Mouse (Mus musculus): Measurements from ENCODE around the gene Commd1. TPM values are rescaled to one million over a fixed set of nuclear protein-coding genes. Genes with fewer than 3 reads are reported as not detected.

The Commd1 gene
- polyA plus RNA-seq, 1 experiment from 2014 or later, result 217 TPM

- H3K4me3 ChIP-seq (ENCODE audit: low read depth, low read length), result peak overlapping the region; percentile 87
- H3K9me3 ChIP-seq (ENCODE audit: low read length), result no peaks in the 10 kb centered on the region
- DNase-seq (ENCODE audit: low spot score) (peak; percentile 58), ATAC-seq (peak; percentile 36)
- peak overlapping the region; percentile 87 for H3K4me2 ChIP-seq (replicated peaks; ENCODE audit: low read depth, low read length)
- TF ChIP-seq CTCF (IDR thresholded peaks at IDR 0.05), result peak; percentile 21; the same call in 1 of the 2 replicates
- TF ChIP-seq EP300 (IDR thresholded peaks at IDR 0.05), result no peak
- WGBS, result 3% methylated on average over 48 of the region's 50 CpGs
- H3K27ac ChIP-seq (ENCODE audit: low read length), result peak overlapping the region; percentile 98
- H3K36me3 ChIP-seq (ENCODE audit: insufficient read depth, low read length), result no peaks in the 10 kb centered on the region
- H3K27me3 ChIP-seq (replicated peaks; ENCODE audit: insufficient read depth, low read length), result no peaks in the 10 kb centered on the region
- 0 out of 2 replicates have a peak, but pooled peaks cover 6% of the 10 kb centered on the region for H3K4me1 ChIP-seq (ENCODE audit: insufficient read depth, low read depth, low read length)
- H3K9ac ChIP-seq (replicated peaks; ENCODE audit: low read depth), result peak overlapping the region; percentile 85
Measured at GRCm38 (mm10) chr11:22858441-22859300, 123.5 kb downstream of the Commd1 start.

GRCm38 (mm10) chr11:22857705-22858440 is 124.3 kb downstream of the Commd1 start:
- 15% methylated on average over 25 of the region's 25 CpGs for WGBS
- ATAC-seq, result no peak

GRCm38 (mm10) chr11:22857106-22857704 is 125.0 kb downstream of the Commd1 start:
- Histone ChIP-seq H3K4me1 (ENCODE audit: insufficient read depth, low read depth, low read length) (peaks cover 16% of the 10 kb centered on the region; the same call in 1 of the 2 replicates), H3K36me3 (ENCODE audit: insufficient read depth, low read length) (no peaks in the 10 kb centered on the region), H3K9me3 (ENCODE audit: low read length) (no peaks in the 10 kb centered on the region), H3K27me3 (replicated peaks; ENCODE audit: insufficient read depth, low read length) (no peaks in the 10 kb centered on the region), H3K4me3 (ENCODE audit: low read depth, low read length) (peak overlapping the region; percentile 87), H3K9ac (replicated peaks; ENCODE audit: low read depth) (no peak overlapping the region), H3K27ac (ENCODE audit: low read length) (0 out of 2 replicates have a peak overlapping the region, but pooled peaks have one; percentile 98), H3K4me2 (replicated peaks; ENCODE audit: low read depth, low read length) (peak overlapping the region; percentile 87)
- DNase-seq (ENCODE audit: low spot score) (no peak), ATAC-seq (no peak)
- WGBS, result 75% methylated on average over 5 of the region's 5 CpGs
- no peak for TF ChIP-seq CTCF (IDR thresholded peaks at IDR 0.05)
- no peak for TF ChIP-seq EP300 (IDR thresholded peaks at IDR 0.05)

More at GRCm38 (mm10) chr11:22857705-22858440, 124.3 kb downstream of the Commd1 start:
- Histone ChIP-seq H3K4me3 (ENCODE audit: low read depth, low read length) (peak overlapping the region; percentile 87), H3K9me3 (ENCODE audit: low read length) (no peaks in the 10 kb centered on the region), H3K27me3 (replicated peaks; ENCODE audit: insufficient read depth, low read length) (no peaks in the 10 kb centered on the region), H3K4me2 (replicated peaks; ENCODE audit: low read depth, low read length) (peak overlapping the region; percentile 87), H3K4me1 (ENCODE audit: insufficient read depth, low read depth, low read length) (peaks cover 11% of the 10 kb centered on the region; the same call in 1 of the 2 replicates), H3K9ac (replicated peaks; ENCODE audit: low read depth) (peak overlapping the region; percentile 85), H3K36me3 (ENCODE audit: insufficient read depth, low read length) (no peaks in the 10 kb centered on the region), H3K27ac (ENCODE audit: low read length) (peak overlapping the region; percentile 98)
- DNase-seq (ENCODE audit: low spot score), result no peak
- no peak for TF ChIP-seq EP300 (IDR thresholded peaks at IDR 0.05)
- TF ChIP-seq CTCF (IDR thresholded peaks at IDR 0.05), result no peak

- ATAC-seq, result no peak
- H3K9ac ChIP-seq (replicated peaks; ENCODE audit: low read depth), result no peak overlapping the region
- no peaks in the 10 kb centered on the region for H3K27me3 ChIP-seq (replicated peaks; ENCODE audit: insufficient read depth, low read length)
- H3K4me2 ChIP-seq (replicated peaks; ENCODE audit: low read depth, low read length), result no peak overlapping the region
- 44% methylated on average over 3 of the region's 3 CpGs for WGBS
- no peaks in the 10 kb centered on the region for H3K36me3 ChIP-seq (ENCODE audit: insufficient read depth, low read length)
- peak; percentile 69 for DNase-seq (ENCODE audit: low spot score)
- TF ChIP-seq EP300 (IDR thresholded peaks at IDR 0.05) (0 out of 2 replicates have a peak, but pooled peaks have one; percentile 23), CTCF (IDR thresholded peaks at IDR 0.05) (no peak)
- H3K27ac ChIP-seq (ENCODE audit: low read length), result no peak overlapping the region
- H3K9me3 ChIP-seq (ENCODE audit: low read length), result no peaks in the 10 kb centered on the region
- H3K4me3 ChIP-seq (ENCODE audit: low read depth, low read length), result no peak overlapping the region
- H3K4me1 ChIP-seq (ENCODE audit: insufficient read depth, low read depth, low read length), result peaks cover 16% of the 10 kb centered on the region; the same call in 1 of the 2 replicates
Measured at GRCm38 (mm10) chr11:22856371-22856965, 125.7 kb downstream of the Commd1 start.

- TF ChIP-seq EP300 (IDR thresholded peaks at IDR 0.05), result no peak
- TF ChIP-seq CTCF (IDR thresholded peaks at IDR 0.05), result no peak
- no peak for ATAC-seq
Measured at GRCm38 (mm10) chr11:22854571-22854970, 127.6 kb downstream of the Commd1 start.

More at GRCm38 (mm10) chr11:22854571-22854970, 127.6 kb downstream of the Commd1 start:
- H3K27me3 ChIP-seq (replicated peaks; ENCODE audit: insufficient read depth, low read length), result no peaks in the 10 kb centered on the region
- no peak overlapping the region for H3K4me2 ChIP-seq (replicated peaks; ENCODE audit: low read depth, low read length)
- H3K9ac ChIP-seq (replicated peaks; ENCODE audit: low read depth), result no peak overlapping the region
- peaks cover 30% of the 10 kb centered on the region for H3K4me1 ChIP-seq (ENCODE audit: insufficient read depth, low read depth, low read length)
- 55% methylated on average over 4 of the region's 4 CpGs for WGBS
- no peak overlapping the region for H3K27ac ChIP-seq (ENCODE audit: low read length)
- H3K36me3 ChIP-seq (ENCODE audit: insufficient read depth, low read length), result no peaks in the 10 kb centered on the region
- no peak overlapping the region for H3K4me3 ChIP-seq (ENCODE audit: low read depth, low read length)
- DNase-seq (ENCODE audit: low spot score), result no peak
- H3K9me3 ChIP-seq (ENCODE audit: low read length), result no peaks in the 10 kb centered on the region

Data from lung, postnatal 0 days (tissue).